Mouse (Mus musculus): ENCODE measurements at regions not wholly inside any gene's neighbourhood (a gene's known extent, or its start where the extent isn't known, plus 50 kb on each side); places are given as distances from the start of the nearest gene placed in this dataset.

- no peak for DNase-seq (ENCODE audit: low spot score)
Observed at GRCm38 (mm10) chr4:125765171-125765570, 259.2 kb upstream of the Csf3r start.

DNA sequence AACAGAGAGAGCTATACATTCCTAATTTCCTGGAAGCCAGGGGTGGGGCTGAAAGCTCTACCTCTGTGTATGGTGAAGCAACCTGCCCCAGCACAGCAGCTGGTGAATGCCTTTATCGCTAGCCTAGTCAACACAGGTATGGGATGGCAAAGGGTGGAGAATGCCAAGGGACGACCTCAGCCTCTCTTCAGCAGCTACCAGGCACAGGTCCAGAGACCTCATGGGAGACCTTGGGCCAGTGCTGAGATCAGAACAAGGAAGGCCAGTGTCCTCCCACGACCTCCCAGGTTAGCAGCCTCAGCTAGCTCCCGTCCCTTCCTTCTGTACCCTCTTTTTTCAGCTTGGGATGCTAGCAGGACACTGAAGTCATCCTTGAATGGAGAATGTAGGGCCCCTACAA, 247.2 kb upstream of the Csf3r start:
- no peak for DNase-seq (ENCODE audit: low spot score)

DNA sequence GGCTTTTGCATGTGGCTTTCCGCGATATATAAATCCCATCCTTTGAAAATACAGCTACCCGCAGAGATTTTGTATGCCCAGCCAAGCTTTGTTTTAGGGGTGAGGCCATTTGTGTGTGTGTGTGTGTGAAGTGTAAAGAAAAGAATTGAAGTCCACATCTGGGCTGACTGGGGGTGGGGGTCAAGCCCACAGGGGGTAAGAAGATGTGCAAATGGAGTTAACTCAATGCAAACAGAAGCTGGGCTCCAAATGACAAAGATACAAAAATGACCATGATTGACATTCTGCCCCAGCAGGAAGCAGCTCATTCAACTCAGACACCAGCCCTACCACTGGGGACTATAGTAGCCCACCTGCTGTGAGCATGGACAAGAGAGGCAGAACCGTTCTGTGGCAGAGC, 244.2 kb upstream of the Csf3r start:
- no peak for DNase-seq (ENCODE audit: low spot score)

GRCm38 (mm10) chr4:125780921-125781487, 243.3 kb upstream of the Csf3r start:
- no peak for DNase-seq (ENCODE audit: low spot score)

- DNase-seq (ENCODE audit: low spot score), result no peak
Observed at GRCm38 (mm10) chr4:125782346-125782745, 242.0 kb upstream of the Csf3r start.

GRCm38 (mm10) chr4:125786083-125786482, 238.3 kb upstream of the Csf3r start:
- DNase-seq (ENCODE audit: low spot score), result no peak

DNA sequence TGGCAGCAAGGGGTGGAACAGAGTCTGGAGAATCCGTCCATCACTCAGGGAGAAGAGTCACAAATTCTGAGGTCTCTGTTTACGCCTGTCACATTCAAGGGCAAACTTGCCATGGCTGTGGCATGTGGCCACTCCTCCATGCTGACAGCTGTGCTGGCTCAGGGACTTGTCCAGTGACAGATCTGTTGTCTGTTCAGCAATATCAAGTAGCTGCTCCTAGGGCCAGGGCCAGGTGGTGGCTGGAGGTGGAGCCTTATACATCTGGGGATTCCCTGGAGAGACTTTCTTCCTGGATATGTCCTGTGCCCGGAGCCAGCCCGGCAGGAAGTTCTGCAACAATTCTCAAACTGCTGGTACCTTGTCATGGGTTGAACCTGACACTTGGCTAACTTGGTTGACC, 229.7 kb upstream of the Csf3r start:
- DNase-seq (ENCODE audit: low spot score), result no peak

GRCm38 (mm10) chr4:125807923-125808322, 216.4 kb upstream of the Csf3r start:
- no peak for DNase-seq (ENCODE audit: low spot score)

GRCm38 (mm10) chr4:125809446-125810108, 214.8 kb upstream of the Csf3r start:
- no peak for DNase-seq (ENCODE audit: low spot score)

- no peak for DNase-seq (ENCODE audit: low spot score)
Observed at GRCm38 (mm10) chr4:125810247-125810646, 214.1 kb upstream of the Csf3r start.

DNA sequence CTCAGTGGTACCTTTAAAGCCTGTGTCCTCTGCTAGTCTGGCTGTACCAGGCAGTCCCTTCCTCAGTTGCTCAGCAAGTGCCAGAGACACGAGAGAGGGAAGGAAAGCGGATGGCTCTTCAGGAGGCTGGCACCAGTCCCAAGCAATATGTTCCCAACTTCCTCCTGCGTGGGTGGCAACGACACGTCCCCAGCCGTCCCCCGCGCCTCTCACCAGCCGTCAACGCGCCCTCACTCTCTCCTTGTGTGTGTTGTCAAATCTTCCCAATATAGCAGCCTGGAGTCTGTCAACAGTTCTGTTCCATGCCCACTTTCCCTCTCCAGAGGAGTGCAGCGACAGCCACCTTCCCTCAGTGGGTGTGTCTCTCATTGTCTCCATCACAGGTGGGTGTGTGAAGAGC, 210.0 kb upstream of the Csf3r start:
- no peak for DNase-seq (ENCODE audit: low spot score)

GRCm38 (mm10) chr4:125815276-125815675, 209.1 kb upstream of the Csf3r start:
- DNase-seq (ENCODE audit: low spot score), result no peak

DNA sequence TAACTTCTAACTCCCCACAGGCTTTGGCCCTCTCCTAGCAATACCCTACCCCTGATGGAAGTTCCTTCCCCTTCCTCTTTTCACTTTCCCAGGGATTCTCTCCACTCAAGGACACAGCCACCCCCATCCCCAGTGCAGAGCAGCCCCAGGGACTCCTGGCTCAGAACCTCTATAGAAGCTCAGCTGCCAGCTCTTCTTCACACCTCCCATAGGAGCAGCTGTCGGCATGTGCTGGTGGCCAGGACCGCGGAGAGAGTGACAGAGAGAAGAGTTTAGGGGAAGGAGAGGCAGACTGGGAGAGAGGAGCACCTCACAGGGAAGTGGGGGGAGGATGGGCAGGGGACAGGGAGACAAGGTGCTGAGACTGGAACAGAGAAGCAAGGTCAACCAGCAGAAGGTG, 199.8 kb upstream of the Csf3r start:
- DNase-seq (ENCODE audit: low spot score), result no peak

GRCm38 (mm10) chr4:125826416-125826815, 197.9 kb upstream of the Csf3r start:
- DNase-seq (ENCODE audit: low spot score), result no peak

GRCm38 (mm10) chr4:125835250-125835649, 189.1 kb upstream of the Csf3r start:
- DNase-seq (ENCODE audit: low spot score), result peak; percentile 8

GRCm38 (mm10) chr4:125847568-125847967, 176.8 kb upstream of the Csf3r start:
- DNase-seq (ENCODE audit: low spot score), result no peak

DNA sequence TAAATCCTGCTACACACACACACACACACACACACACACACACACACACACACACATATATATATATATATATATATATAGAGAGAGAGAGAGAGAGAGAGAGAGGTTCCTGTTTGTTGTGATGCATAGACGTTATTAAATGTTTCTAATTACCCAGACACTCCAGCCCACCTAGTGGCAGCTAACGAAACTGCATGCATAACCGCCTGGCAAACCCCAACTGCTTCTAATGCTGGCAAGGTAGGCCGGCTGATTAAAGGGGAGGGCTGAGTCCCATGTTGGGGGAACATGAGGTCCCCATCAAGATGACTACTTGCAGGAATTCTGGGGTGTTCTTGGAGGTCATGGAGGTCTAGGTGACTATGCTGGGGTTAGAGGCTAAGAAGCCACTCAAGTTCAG, 174.1 kb upstream of the Csf3r start:
- peak; percentile 60 for DNase-seq (ENCODE audit: low spot score)

DNA sequence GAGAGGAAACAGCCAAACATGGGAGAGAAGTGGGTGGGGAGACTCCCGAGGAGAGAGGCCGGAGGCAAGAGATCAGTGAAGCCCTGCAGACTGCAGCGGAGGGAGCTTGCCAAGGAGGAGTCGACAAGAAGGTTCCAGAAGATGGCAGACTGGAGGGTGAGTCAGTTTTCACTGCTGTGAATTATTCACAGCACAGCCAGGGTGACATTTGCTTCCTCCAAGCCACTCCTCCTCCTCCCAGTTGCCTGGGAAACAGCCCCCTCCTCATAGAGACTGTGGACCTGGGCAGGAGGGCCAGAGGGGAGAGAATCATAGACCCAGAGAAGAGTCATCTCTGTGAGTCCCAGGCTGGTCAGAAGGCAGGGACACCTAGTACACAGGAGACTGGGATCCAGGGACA, 171.8 kb upstream of the Csf3r start:
- no peak for DNase-seq (ENCODE audit: low spot score)

DNA sequence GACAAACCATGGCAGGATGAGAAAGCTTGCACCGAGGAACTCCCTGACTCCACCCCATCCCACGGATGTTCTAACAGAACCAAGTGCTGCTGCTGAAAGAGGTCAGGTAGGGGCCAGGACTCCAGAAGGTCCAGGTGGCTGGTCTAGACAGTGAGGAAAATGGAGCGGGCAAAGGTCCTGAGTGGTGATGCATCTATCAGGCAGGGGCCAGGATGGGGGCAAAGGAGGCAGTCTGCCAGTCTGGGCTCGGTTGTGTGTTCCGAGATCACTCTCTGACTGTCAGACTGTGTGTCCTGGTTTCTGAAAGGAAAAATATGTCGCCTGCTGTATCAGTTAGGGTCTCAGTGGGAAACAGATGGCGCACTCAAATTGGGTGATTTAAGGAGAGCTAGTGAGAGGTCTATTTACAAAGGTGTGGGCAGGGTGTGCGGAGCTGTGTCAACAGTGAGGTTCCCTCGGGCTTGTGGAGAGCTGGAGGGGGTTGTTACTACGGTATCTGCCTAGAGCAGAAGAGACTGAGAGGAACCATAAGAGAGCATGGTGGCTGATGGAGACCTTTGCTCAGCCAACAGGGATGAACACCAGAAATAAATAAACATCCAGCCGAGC, 168.3 kb upstream of the Csf3r start:
- no peak for DNase-seq (ENCODE audit: low spot score)

DNA sequence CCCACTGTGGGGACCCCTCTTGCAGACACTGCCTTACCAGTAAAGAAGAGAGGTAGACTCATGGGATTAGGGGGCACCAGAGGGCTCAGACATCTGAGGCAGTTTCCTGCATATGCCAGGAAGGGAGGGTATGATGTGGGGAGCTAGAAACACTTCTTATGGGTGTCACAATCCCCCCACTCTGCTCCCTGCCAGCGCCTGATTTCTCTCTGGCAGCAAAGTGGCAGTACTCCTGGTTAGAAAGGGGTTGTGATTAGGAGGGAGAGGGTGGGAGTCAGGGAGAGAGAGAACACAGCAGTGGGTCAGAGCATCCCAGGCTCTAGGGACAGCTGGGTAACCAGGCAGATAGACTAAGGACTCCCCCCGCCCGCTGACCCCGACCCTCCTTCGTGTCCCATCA, 167.6 kb upstream of the Csf3r start:
- no peak for DNase-seq (ENCODE audit: low spot score)

DNA sequence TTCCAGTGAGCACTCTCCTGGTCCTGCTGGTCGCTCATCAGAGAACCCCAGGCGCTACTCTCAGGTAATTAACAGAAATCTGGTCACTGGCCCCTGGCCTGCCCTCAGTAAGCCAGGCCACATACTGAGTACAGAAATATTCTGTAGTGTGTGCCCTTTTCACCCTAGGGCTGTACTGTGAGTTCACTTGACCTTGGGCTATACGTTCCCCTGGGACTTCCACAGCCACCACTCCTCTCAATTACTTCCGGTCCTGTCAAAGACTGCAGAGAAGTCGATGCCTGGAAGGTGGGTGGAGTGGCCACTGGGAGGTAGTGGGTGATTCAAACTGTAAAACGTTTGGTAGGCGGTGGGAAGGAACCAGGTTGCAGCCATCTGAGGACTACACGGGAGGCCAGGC, 159.3 kb upstream of the Csf3r start:
- no peak for DNase-seq (ENCODE audit: low spot score)

DNA sequence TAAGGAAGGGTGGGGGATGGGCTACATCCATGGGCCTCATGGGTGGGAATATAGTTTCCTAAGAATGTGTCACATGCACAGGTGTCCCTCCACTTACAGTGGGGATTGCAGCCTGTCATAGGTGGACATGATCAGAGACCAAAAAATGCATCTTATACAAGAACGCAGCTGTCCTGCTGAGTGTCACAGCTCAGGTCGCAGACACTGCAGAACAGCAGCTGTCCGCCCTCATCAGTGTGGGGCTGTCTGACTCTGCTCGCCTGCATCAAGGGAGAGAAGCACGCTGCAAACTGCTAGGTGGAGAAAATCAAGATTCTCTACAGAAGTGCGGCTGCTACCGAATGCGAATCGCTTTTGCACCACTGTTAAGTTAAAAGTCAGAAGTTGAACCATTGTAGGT, 158.6 kb upstream of the Csf3r start:
- no peak for DNase-seq (ENCODE audit: low spot score)

DNA sequence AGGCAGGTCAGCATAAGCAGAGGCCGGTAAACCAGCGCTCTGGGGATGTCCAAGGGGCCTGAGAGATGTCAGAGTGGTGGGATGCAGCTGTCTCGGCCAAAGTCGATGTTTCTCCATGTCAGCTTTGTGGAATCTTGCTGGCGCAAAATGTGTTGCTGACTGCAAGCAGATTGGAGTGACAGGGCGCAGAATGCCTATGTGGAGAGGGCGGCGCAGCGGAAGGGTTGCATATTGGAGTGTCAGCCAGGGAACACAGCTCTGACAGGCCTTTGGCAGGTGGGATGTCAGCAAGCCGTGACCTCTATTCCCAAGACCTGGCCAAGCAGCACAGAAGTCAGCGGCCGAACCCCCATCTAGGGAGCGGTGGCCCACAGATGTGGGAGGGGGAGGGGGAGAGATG, 153.1 kb upstream of the Csf3r start:
- DNase-seq (ENCODE audit: low spot score), result no peak

- DNase-seq (ENCODE audit: low spot score), result no peak
Observed at GRCm38 (mm10) chr4:125880028-125880427, 144.3 kb upstream of the Csf3r start.
